Mouse (Mus musculus) limb, embryonic 11.5 days (tissue): ENCODE data around the gene Ddias. TPM values are rescaled to one million over a fixed set of nuclear protein-coding genes. Genes with fewer than 3 reads are reported as not detected.
"Not testable (repeated sequence)": the region's sequence is repeated elsewhere in the genome, so short reads cannot be mapped to it uniquely, and the experiment has no call there.

Source experiments
- ATAC-seq: fragments of 200-750 bp; cut with Nextera tagmentation; 2 replicates; pipeline ENCODE4 v1.8.0; 2017; ENCODE audit warnings: low read depth; ENCODE audit not compliant: insufficient number of reproducible peaks, low FRiP score, low TSS enrichment
- DNase-seq: peaks from one replicate; pipeline ENCODE4 v3.0.0-alpha.2; 2015; ENCODE audit warnings: low spot score
- H3K27ac ChIP-seq: fragments of 300-500 bp; sonication (generic); replicated peaks from 2 replicates; pipeline ENCODE4 v1.5.1; 2014; ENCODE audit warnings: low read depth, mild to moderate bottlenecking, low read length
- H3K27me3 ChIP-seq: fragments of 300-500 bp; sonication (generic); 2 replicates; pipeline ENCODE4 v1.6.1; 2014; ENCODE audit warnings: mild to moderate bottlenecking, low read length, mixed read lengths; ENCODE audit not compliant: control insufficient read depth, insufficient read depth
- H3K36me3 ChIP-seq: fragments of 300-500 bp; sonication (generic); 2 replicates; pipeline ENCODE4 v1.6.1; 2014; ENCODE audit warnings: mild to moderate bottlenecking, low read length, moderate library complexity, mixed read lengths; ENCODE audit not compliant: control insufficient read depth, insufficient read depth
- H3K4me1 ChIP-seq: fragments of 300-500 bp; sonication (generic); 2 replicates; pipeline ENCODE4 v1.6.1; 2014; ENCODE audit warnings: low read length, mixed read lengths; ENCODE audit not compliant: control insufficient read depth, insufficient read depth
- H3K4me2 ChIP-seq: fragments of 300-500 bp; sonication (generic); 2 replicates; pipeline ENCODE4 v1.6.1; 2014; ENCODE audit warnings: low read depth, mild to moderate bottlenecking, moderate library complexity; ENCODE audit not compliant: severe bottlenecking
- H3K4me3 ChIP-seq: fragments of 300-500 bp; sonication (generic); 2 replicates; pipeline ENCODE4 v1.5.1; 2014; ENCODE audit warnings: low read depth, low read length
- H3K9ac ChIP-seq: fragments of 300-500 bp; sonication (generic); 2 replicates; pipeline ENCODE4 v1.6.1; 2014; ENCODE audit warnings: mild to moderate bottlenecking, low read length
- H3K9me3 ChIP-seq: fragments of 300-500 bp; sonication (generic); 2 replicates; pipeline ENCODE4 v1.6.1; 2016; ENCODE audit warnings: low read length; ENCODE audit not compliant: control insufficient read depth
- WGBS: fragments of 180-500 bp; shearing (Covaris S2); extraction: QIAGEN DNeasy Blood & Tissue Kit; methylation state at CpG from one replicate; pipeline ENCODE4 v1.1.7; 2014; 5-methylcytosine and 5-hydroxymethylcytosine counted together
- polyA plus RNA-seq: library from polyadenylated mRNA; unstranded; fragments of >200 nt; fragmentation: Nextera tagmentation; extraction: Ambion mirVana; gene quantifications from 2 replicates; pipeline ENCODE4 v1.2.1, GENCODE M21; 2014

Gene Ddias
- 24.0 and 24.1 TPM in 2 replicates for polyA plus RNA-seq

DNA sequence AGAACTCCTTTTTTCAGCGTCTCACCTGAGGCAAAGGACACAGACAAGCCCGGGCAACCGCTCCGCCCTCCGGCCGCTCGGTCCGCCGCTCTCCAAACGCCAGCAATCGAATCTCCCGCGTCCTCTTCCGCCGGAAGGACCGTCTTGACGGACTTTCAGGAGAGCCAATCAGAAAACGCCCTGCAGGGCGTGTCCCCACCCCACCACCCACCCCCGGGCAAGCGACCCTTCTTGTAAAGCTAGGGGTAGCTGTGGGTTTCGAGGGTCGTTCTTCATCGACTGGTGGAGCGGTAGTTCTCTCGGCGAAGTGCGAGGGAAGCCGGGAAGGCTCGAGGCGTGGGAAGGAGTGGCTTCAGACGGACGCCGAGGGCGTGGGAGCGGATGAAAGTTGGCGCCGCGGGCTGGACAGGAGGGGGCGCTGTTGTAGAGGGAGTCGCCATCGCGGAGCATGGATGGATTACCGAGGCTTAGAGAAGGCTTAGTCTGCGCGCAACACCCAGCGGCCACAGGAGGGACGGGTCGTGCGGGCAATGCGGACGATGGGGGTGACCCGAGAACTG, at the start of gene Ddias, which contains the start of gene Prcp:
TSS of gene Ddias (minus strand) at position 132 of the 560 bp plus-strand sequence.
TSS of gene Prcp (plus strand) at position 355 of the 560 bp plus-strand sequence.
- WGBS, result under 1% methylated on average over 53 of the region's 53 CpGs
- ATAC-seq, result peak; percentile 87

DNA sequence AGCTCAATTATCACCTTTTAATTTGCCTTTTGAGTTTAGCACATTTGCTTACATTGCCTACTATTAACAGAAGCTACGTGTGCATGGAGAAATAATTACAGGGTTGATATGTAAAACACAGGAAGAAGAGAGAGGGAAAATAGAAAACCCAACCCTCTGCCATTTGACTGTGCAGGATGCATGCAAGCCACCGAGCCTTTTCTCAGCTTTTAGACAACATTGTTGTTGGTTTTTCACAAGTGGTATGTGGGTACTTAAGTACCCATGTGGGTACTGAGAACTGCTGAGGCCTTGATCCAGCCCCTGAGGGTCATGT, 46.8 kb upstream of the Ddias start:
- Histone ChIP-seq H3K4me1 (no peaks in the 10 kb centered on the region), H3K27me3 (no peaks in the 10 kb centered on the region), H3K4me3 (no peak overlapping the region), H3K4me2 (no peak overlapping the region), H3K36me3 (no peaks in the 10 kb centered on the region), H3K9ac (no peak overlapping the region), H3K27ac (no peak overlapping the region), H3K9me3 (no peaks in the 10 kb centered on the region)
- DNase-seq (no peak), ATAC-seq (no peak)
- WGBS, result 67% methylated on average over 2 of the region's 2 CpGs

More for the DNA sequence above, at the start of gene Ddias, which contains the start of gene Prcp:
- Histone ChIP-seq H3K4me3 (peak within 1 kb of the TSS; percentile 60), H3K27ac (peak within 1 kb of the TSS; percentile 96), H3K4me2 (peak within 1 kb of the TSS; percentile 68), H3K4me1 (peaks cover 9% of the 10 kb centered on the region; the same call in 1 of the 2 replicates), H3K27me3 (no peaks in the 10 kb centered on the region), H3K9ac (peak within 1 kb of the TSS; percentile 80), H3K9me3 (no peaks in the 10 kb centered on the region), H3K36me3 (no peaks in the 10 kb centered on the region)
- peak; percentile 95 for DNase-seq

DNA sequence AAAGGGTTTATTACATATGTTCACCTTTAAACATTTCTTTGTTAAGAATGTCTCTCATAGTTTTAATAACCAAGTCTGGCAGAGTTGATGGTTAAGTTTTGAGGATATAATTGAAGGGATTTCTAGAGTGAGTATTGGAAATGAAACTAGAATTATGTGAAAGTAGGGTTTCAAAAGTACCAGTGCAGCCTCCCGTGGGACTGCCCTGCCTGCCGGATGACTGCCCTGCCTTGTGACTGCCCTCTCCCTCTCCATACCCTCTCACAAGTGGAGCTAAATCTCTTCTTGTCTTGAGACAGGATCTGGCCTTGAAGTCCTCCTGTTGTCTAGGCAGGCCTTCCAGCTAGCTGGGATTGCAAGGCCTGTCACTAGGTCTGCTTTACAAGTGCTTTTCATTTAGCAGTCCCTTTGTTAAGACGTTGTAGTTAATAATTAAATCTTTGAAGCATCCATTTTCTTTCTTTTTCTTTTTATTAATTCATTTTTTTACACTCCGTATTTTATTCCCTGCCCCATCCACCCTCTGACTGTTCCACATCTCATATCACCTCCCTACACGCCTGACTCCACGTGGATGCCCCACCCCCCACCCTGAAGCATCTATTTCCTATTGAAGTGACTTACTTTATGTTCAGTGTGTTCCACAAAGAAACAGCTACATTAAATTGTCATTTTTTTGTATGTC, 46.3 kb upstream of the Ddias start:
- DNase-seq (no peak), ATAC-seq (no peak)
- 78% methylated on average over 6 of the region's 6 CpGs for WGBS
- no peaks in the 10 kb centered on the region for H3K9me3 ChIP-seq
- H3K9ac ChIP-seq, result no peak overlapping the region
- H3K27me3 ChIP-seq, result no peaks in the 10 kb centered on the region
- H3K4me1 ChIP-seq, result no peaks in the 10 kb centered on the region
- H3K27ac ChIP-seq, result no peak overlapping the region
- H3K4me3 ChIP-seq, result no peak overlapping the region
- H3K36me3 ChIP-seq, result no peaks in the 10 kb centered on the region
- H3K4me2 ChIP-seq, result no peak overlapping the region

DNA sequence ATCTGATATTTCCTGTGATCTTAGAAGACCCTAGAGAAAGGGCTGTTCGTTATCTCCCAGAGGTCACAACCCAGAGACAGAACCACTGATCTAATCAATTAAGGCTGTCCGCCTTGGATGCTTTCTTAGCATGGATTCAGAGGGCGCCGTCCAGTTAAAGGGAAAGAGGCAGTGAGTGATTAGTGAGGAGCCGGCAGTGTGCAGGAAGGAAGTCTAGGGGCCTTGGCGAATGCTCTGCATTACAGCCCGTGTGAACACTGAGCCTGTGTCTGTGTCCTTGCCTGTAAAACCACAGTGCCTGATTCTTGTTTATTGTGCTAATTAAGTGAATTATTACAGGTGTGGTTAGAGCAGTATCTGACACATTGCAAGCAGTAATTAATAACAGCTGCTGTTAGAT, 30.2 kb upstream of the Ddias start:
- DNase-seq, H3K27ac ChIP-seq: not testable (repeated sequence)
- WGBS, result 8% methylated on average over 7 of the region's 7 CpGs

DNA sequence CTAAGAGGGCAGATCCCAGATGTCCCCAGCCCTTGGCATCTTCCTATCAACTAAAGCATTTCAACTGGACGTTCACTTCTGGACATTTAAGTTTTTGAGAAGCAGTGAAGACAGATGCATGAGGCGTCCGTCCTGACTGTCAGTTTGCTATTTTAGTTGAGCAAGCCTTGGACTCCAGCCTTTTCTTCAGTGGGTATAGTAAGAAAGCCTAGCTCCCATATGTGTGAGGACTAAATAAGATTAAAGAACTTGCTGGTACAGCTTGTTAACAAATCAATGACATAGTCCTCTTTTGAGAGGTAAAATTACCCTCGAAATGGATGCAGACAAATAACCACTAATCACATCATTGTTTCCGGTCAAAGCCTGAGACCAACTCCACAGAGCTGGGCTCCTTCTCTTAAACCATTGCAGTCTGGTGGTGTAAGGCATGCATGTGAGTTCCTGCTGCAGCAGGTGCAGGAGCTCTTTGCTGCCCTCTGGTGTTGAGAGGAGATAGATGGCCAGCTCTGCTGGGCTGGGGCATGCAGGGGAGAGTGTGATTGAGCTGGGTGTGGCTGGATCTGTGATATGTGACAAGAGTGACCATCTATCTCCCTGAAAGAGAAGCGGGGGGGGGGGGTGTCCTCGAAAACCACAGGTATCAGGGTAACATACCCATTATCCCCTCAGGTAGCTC, 29.5 kb upstream of the Ddias start:
- Histone ChIP-seq H3K27me3 (no peaks in the 10 kb centered on the region), H3K27ac (no peak overlapping the region), H3K9ac (no peak overlapping the region), H3K36me3 (no peaks in the 10 kb centered on the region), H3K4me3 (no peak overlapping the region), H3K4me1 (peaks cover 7% of the 10 kb centered on the region; the same call in 1 of the 2 replicates), H3K9me3 (no peaks in the 10 kb centered on the region), H3K4me2 (no peak overlapping the region)
- ATAC-seq (peak; percentile 80), DNase-seq (peak; percentile 84)
- 51% methylated on average over 7 of the region's 7 CpGs for WGBS

More for the DNA sequence above, 30.2 kb upstream of the Ddias start:
- H3K9ac ChIP-seq, H3K4me3 ChIP-seq, H3K36me3 ChIP-seq, H3K4me1 ChIP-seq, H3K27me3 ChIP-seq, ATAC-seq, H3K9me3 ChIP-seq, H3K4me2 ChIP-seq: not testable (repeated sequence)

DNA sequence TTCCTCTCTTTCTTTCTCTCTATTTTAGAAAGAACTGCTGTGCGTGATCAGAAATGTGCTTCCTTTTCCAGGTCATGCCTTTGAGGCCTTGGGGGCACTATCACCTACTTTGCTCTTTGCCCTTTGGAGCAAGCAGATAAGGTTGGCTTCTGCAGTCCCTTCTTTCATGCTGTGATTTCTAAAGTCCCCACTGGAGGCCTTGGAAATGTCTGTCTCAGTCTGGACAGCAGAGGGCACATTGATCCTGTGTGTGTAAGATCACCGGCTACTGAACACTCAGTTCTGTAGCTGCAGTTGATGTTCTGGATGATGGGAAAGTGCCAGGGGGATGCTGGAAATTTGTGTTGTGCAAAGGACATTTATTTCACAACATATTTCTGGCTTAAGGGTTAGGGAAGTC, 23.0 kb upstream of the Ddias start:
- H3K27me3 ChIP-seq, result no peaks in the 10 kb centered on the region
- 53% methylated on average over 2 of the region's 2 CpGs for WGBS
- H3K9me3 ChIP-seq, result no peaks in the 10 kb centered on the region
- H3K4me3 ChIP-seq, result no peak overlapping the region
- no peak for ATAC-seq
- no peak for DNase-seq
- H3K4me1 ChIP-seq, result no peaks in the 10 kb centered on the region
- no peaks in the 10 kb centered on the region for H3K36me3 ChIP-seq
- no peak overlapping the region for H3K27ac ChIP-seq
- H3K9ac ChIP-seq, result no peak overlapping the region
- H3K4me2 ChIP-seq, result no peak overlapping the region

DNA sequence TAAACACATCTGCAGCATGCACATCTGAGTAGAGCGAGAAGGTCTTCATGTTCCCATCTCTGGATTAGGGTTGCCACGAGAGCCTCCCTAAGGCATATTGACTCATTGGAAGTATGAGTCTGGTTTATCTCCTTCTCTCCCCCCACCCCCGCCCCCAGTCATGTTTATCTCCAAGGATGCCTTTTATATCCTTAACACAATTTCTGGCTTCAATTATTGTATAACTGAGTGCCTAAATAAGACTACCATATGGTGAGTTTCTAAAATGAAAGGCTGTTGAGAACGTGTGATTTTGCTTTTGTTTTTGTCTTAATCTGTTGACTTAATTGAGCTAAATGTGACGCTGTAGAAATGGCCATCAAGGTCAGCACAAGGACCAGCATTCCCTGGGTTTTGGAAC, 22.0 kb upstream of the Ddias start:
- H3K4me3 ChIP-seq, result no peak overlapping the region
- ATAC-seq (no peak), DNase-seq (no peak)

DNA sequence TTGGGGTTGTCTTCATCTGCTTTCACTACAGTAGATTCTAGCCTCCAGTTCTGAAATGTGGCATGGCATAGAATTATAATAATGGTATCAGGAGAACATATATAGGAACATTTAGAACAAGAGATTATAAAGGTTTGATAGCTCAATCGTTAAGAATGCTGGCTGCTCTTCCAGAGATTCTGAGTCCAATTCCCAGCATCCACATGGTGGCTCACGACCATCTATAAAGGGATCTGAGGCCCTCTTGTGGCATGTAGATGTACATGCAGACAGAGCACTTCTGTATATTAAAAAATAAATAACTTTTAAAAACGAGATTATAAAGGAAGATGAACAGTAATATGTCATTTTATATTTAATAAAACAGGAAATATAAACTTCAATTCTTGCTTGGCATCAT, 19.4 kb upstream of the Ddias start:
- 56% methylated on average over 3 of the region's 3 CpGs for WGBS
- H3K9ac ChIP-seq, result no peak overlapping the region
- no peaks in the 10 kb centered on the region for H3K36me3 ChIP-seq
- no peak for ATAC-seq
- no peak overlapping the region for H3K27ac ChIP-seq
- H3K4me3 ChIP-seq, result no peak overlapping the region
- H3K4me1 ChIP-seq, result peaks cover 6% of the 10 kb centered on the region; the same call in 1 of the 2 replicates
- H3K27me3 ChIP-seq, result no peaks in the 10 kb centered on the region
- H3K9me3 ChIP-seq, result no peaks in the 10 kb centered on the region
- no peak overlapping the region for H3K4me2 ChIP-seq
- no peak for DNase-seq

More for the DNA sequence above, 22.0 kb upstream of the Ddias start:
- Histone ChIP-seq H3K9ac (no peak overlapping the region), H3K27me3 (no peaks in the 10 kb centered on the region), H3K36me3 (no peaks in the 10 kb centered on the region), H3K4me2 (no peak overlapping the region), H3K27ac (no peak overlapping the region), H3K4me1 (no peaks in the 10 kb centered on the region), H3K9me3 (no peaks in the 10 kb centered on the region)
- 75% methylated on average over 5 of the region's 5 CpGs for WGBS
